Mouse (Mus musculus) ES-Bruce4 (cell line): ENCODE results near the gene Wdr90. TPM values are rescaled to one million over a fixed set of nuclear protein-coding genes. Genes with fewer than 3 reads are reported as not detected.

Source experiments
- H3K27ac ChIP-seq: 2 replicates; pipeline ENCODE4 v1.5.1; 2012; ENCODE audit warnings: low read length, inconsistent platforms; ENCODE audit not compliant: insufficient read depth
- H3K27me3 ChIP-seq: 2 replicates; pipeline ENCODE4 v1.6.1; 2012; ENCODE audit warnings: mild to moderate bottlenecking, low read length, inconsistent platforms; ENCODE audit not compliant: control insufficient read depth, poor library complexity, insufficient read depth, severe bottlenecking
- H3K36me3 ChIP-seq: 2 replicates; pipeline ENCODE4 v1.6.1; 2012; ENCODE audit warnings: inconsistent platforms, mild to moderate bottlenecking, low read length, moderate library complexity; ENCODE audit not compliant: control insufficient read depth, poor library complexity, insufficient read depth, severe bottlenecking
- H3K4me1 ChIP-seq: one replicate; pipeline ENCODE4 v1.8.1; 2011; ENCODE audit warnings: low read length; ENCODE audit not compliant: control insufficient read depth, insufficient read depth
- H3K4me3 ChIP-seq: 2 replicates; pipeline ENCODE4 v1.5.1; 2011; ENCODE audit warnings: low read depth, mild to moderate bottlenecking, low read length
- H3K9ac ChIP-seq: 2 replicates; pipeline ENCODE4 v1.6.1; 2012; ENCODE audit warnings: low read depth, mild to moderate bottlenecking, inconsistent platforms; ENCODE audit not compliant: poor library complexity, severe bottlenecking
- H3K9me3 ChIP-seq: replicated peaks from 2 replicates; pipeline ENCODE4 v1.6.1; 2012; ENCODE audit warnings: mild to moderate bottlenecking, low read length, inconsistent platforms; ENCODE audit not compliant: control insufficient read depth, poor library complexity, insufficient read depth, severe bottlenecking
- CTCF ChIP-seq: IDR thresholded peaks from one replicate; pipeline ENCODE4 v1.8.1; 2011; ENCODE audit warnings: low read depth, low read length
- EP300 ChIP-seq: IDR thresholded peaks from 2 replicates; pipeline ENCODE4 v1.6.1; 2011; ENCODE audit warnings: low read depth, low read length; ENCODE audit not compliant: insufficient read depth
- POLR2A ChIP-seq: IDR thresholded peaks from one replicate; pipeline ENCODE4 v1.8.1; 2011; ENCODE audit warnings: low read length; ENCODE audit not compliant: insufficient read depth
- polyA plus RNA-seq: library from polyadenylated mRNA; stranded (reverse); fragments of >200 nt; gene quantifications from 2 replicates; pipeline ENCODE4 v1.2.4, GENCODE M21; 2011; ENCODE audit warnings: low read depth; ENCODE audit not compliant: missing spikeins, insufficient read depth, insufficient read length

Wdr90 gene
- polyA plus RNA-seq, 1 experiment = 10.5 TPM

- Histone ChIP-seq H3K27me3 (no peaks in the 10 kb centered on the region), H3K4me3 (peak within 1 kb of the TSS; percentile 93), H3K27ac (no peak within 1 kb of the TSS), H3K36me3 (no peaks in the 10 kb centered on the region; the same call in 1 of the 2 replicates), H3K9ac (peak within 1 kb of the TSS; percentile 60), H3K9me3 (no peaks in the 10 kb centered on the region), H3K4me1 (no peaks in the 10 kb centered on the region)
- TF ChIP-seq EP300 = no peak
- no peak for TF ChIP-seq POLR2A
- TF ChIP-seq CTCF = no peak
Measured at GRCm38 (mm10) chr17:25823452-25823851, 37.8 kb downstream of the Wdr90 start, which contains the start of gene Wdr24. Gene Wdr24 (plus strand): TSS chr17:25823627.

- H3K9ac ChIP-seq = peak overlapping the region; percentile 42; the same call in 1 of the 2 replicates
- H3K4me1 ChIP-seq = no peaks in the 10 kb centered on the region
- H3K27me3 ChIP-seq = no peaks in the 10 kb centered on the region
Measured at GRCm38 (mm10) chr17:25818851-25819780, 42.2 kb downstream of the Wdr90 start.

GRCm38 (mm10) chr17:25817662-25818061 lies 43.6 kb downstream of the Wdr90 start:
- H3K27ac ChIP-seq = no peak overlapping the region
- H3K9ac ChIP-seq = no peak overlapping the region
- H3K36me3 ChIP-seq = no peaks in the 10 kb centered on the region
- no peak for TF ChIP-seq EP300
- TF ChIP-seq CTCF = no peak
- no peak for TF ChIP-seq POLR2A
- H3K4me3 ChIP-seq = no peak overlapping the region
- no peaks in the 10 kb centered on the region for H3K4me1 ChIP-seq
- H3K9me3 ChIP-seq = no peaks in the 10 kb centered on the region
- H3K27me3 ChIP-seq = no peaks in the 10 kb centered on the region

More at GRCm38 (mm10) chr17:25818851-25819780, 42.2 kb downstream of the Wdr90 start:
- no peaks in the 10 kb centered on the region for H3K9me3 ChIP-seq
- H3K27ac ChIP-seq = no peak overlapping the region
- TF ChIP-seq EP300 (no peak), POLR2A (peak; percentile 12), CTCF (no peak)
- H3K36me3 ChIP-seq = no peaks in the 10 kb centered on the region
- peak overlapping the region; percentile 59 for H3K4me3 ChIP-seq

GRCm38 (mm10) chr17:25813471-25813870 lies 47.8 kb downstream of the Wdr90 start:
- no peaks in the 10 kb centered on the region for H3K27me3 ChIP-seq
- no peaks in the 10 kb centered on the region for H3K36me3 ChIP-seq
- H3K4me1 ChIP-seq = no peaks in the 10 kb centered on the region
- H3K27ac ChIP-seq = no peak overlapping the region
- no peaks in the 10 kb centered on the region for H3K9me3 ChIP-seq
- no peak overlapping the region for H3K9ac ChIP-seq
- H3K4me3 ChIP-seq = no peak overlapping the region
- TF ChIP-seq POLR2A = no peak
- peak; percentile 40 for TF ChIP-seq CTCF
- TF ChIP-seq EP300 = no peak

DNA sequence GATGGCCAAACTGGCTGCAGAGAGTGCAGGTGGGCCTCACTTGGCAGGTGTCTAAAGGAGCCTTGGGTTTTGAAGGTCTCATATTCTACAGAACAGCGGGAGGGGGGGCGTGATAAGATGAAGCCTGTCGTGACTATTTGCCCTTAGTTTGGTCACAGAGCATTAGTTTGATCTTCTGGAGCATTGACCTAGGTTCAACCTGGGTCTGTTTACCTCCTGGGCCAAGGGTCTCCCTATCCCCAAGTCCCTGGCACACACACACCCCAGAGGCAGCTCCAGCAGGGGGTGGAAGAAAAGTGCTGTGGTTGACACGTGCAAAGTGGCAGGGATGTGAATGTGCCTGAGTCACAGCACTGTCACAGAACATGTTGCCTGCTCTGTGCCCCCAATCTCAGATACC lies 50.4 kb downstream of the Wdr90 start:
- no peaks in the 10 kb centered on the region for H3K27me3 ChIP-seq

DNA sequence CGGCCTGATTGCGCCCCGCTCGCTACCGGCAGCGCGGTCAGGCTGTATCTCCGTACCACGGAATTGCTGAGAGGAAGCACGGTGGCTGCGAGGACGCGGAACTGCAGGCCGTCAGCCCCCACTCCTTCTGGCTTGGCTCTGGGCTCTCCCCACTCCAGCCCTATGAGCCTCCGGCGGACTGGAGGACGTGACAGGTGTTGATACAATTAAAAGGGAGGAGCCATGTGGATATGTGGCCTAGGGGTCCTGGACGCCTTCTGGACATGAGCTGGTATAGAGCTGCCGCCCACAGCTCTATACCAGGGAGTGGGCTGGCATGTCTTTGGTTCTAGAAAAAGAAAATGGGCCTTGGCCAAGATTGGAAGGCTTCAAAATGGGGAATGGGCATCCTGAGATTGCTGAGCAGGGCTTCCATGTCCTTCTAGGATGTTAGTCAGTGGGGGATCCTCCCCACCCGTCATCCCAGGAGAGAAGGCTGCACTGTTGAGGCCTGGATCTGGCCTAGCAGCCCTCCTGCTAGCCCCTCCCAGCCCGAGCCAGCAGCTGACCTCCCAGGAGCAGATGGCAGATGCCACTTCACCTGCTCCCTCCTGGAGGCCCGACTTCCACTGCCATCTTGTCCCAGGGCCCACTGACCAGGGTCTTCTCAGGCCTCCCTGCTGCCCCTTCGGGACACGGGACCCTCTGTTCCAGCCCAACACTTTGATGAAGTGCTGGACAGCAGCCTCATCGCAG lies 51.5 kb downstream of the Wdr90 start:
- Histone ChIP-seq H3K4me3 (peak overlapping the region; percentile 84), H3K4me1 (no peaks in the 10 kb centered on the region), H3K9ac (peak overlapping the region; percentile 73), H3K36me3 (no peaks in the 10 kb centered on the region), H3K27me3 (no peaks in the 10 kb centered on the region), H3K9me3 (no peaks in the 10 kb centered on the region), H3K27ac (no peak overlapping the region)
- TF ChIP-seq EP300 (no peak), POLR2A (no peak), CTCF (no peak)

More for the DNA sequence above, 50.4 kb downstream of the Wdr90 start:
- TF ChIP-seq EP300 = no peak
- TF ChIP-seq POLR2A = no peak
- no peak for TF ChIP-seq CTCF
- Histone ChIP-seq H3K9me3 (no peaks in the 10 kb centered on the region), H3K4me3 (no peak overlapping the region), H3K27ac (no peak overlapping the region), H3K4me1 (no peaks in the 10 kb centered on the region), H3K36me3 (no peaks in the 10 kb centered on the region), H3K9ac (no peak overlapping the region)
